Mouse (Mus musculus) kidney, postnatal 36 days (tissue): Measurements from ENCODE around the gene Vti1a.

Experiments used
- DNase-seq, 2 experiments: peaks; one replicate each; pipeline ENCODE4 v3.0.0; 2021 to 2022; ENCODE audit warnings: mixed read lengths in 2 of 2

The Vti1a gene

GRCm38 (mm10) chr19:55641891-55642290 is 325.8 kb downstream of the Vti1a start:
- DNase-seq: no peak

GRCm38 (mm10) chr19:55642361-55642760 is 326.3 kb downstream of the Vti1a start:
- no peak for DNase-seq

GRCm38 (mm10) chr19:55643288-55643901 is 327.3 kb downstream of the Vti1a start:
- peak; percentile 46 to 57 for DNase-seq

GRCm38 (mm10) chr19:55643931-55644330 is 327.8 kb downstream of the Vti1a start:
- DNase-seq: no peak

- DNase-seq: no peak
Observed at GRCm38 (mm10) chr19:55649363-55649762, 333.3 kb downstream of the Vti1a start.

- no peak for DNase-seq
Observed at GRCm38 (mm10) chr19:55651017-55651416, 334.9 kb downstream of the Vti1a start.

- DNase-seq: no peak
Observed at GRCm38 (mm10) chr19:55652693-55653265, 336.7 kb downstream of the Vti1a start.

GRCm38 (mm10) chr19:55660165-55660564 is 344.1 kb downstream of the Vti1a start:
- peak in 1 of 2 experiments; percentile 14 for DNase-seq

GRCm38 (mm10) chr19:55662521-55663223 is 346.6 kb downstream of the Vti1a start:
- DNase-seq: no peak

GRCm38 (mm10) chr19:55667787-55668186 is 351.7 kb downstream of the Vti1a start:
- no peak for DNase-seq

- peak in 1 of 2 experiments; percentile 13 for DNase-seq
Observed at GRCm38 (mm10) chr19:55668896-55669295, 352.8 kb downstream of the Vti1a start.
